In the genomic region with DNA sequence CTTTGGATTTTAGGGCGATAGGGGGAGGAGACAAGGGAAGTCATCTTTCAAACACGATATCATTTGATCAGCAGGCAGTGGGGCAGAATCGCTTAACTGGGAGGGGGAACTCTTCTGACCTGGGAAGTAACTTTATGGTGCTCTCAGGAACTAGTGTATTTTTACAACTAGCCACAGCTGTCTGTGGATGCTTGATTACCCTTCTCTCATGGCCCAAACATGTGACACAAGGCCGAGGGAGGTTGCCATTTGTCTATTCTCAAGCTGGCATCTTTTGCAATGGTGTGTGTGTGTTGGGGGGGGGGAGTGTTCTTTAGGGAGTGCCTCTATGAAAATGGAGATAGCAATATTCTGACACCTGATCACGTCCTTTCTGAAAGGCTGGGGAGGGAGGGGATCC, we compare ENCODE assay signal across 18 mouse cellular contexts.
"Had no signal": no experiment of that assay in that cellular context is flagged by ENCODE, and none has a peak within 500 bp of the region (broad histone marks: within the 10 kb centered on the region; RNA-seq: fewer than 3 reads in every experiment).

No protein-coding gene starts in this region.

- H3K4me2 ChIP-seq: lung, embryonic 14.5 days; midbrain, embryonic 12.5 days; neural tube, embryonic 13.5 days; neural tube, embryonic 15.5 days had no signal

- H3K9me3 ChIP-seq: midbrain, embryonic 12.5 days; neural tube, embryonic 13.5 days; neural tube, embryonic 15.5 days had no signal

- DNase-seq: lung, embryonic 14.5 days; lung, postnatal 10 days; lung, postnatal 4 days; midbrain, embryonic 14.5 days; retina, postnatal 1 day; right cerebral cortex, adult 18-20 months; right cerebral cortex, postnatal 25 days; right cerebral cortex, postnatal 4 days; spleen, adult 18-20 months; thymus, adult 18-20 months; thymus, postnatal 14 days; thymus, postnatal 36 days had no signal

- H3K4me3 ChIP-seq: midbrain, embryonic 10.5 days; midbrain, embryonic 12.5 days; myocyte; neural tube, embryonic 13.5 days; neural tube, embryonic 15.5 days had no signal

- H3K27me3 ChIP-seq: neural tube, embryonic 13.5 days; neural tube, embryonic 15.5 days had no signal

- ATAC-seq: midbrain, embryonic 16.5 days had no signal

- H3K36me3 ChIP-seq: midbrain, embryonic 10.5 days; midbrain, embryonic 12.5 days; neural tube, embryonic 13.5 days; neural tube, embryonic 15.5 days had no signal

- H3K27ac ChIP-seq: midbrain, embryonic 10.5 days; midbrain, embryonic 12.5 days; neural tube, embryonic 13.5 days; neural tube, embryonic 15.5 days had no signal

- H3K9ac ChIP-seq: lung, embryonic 14.5 days; midbrain, embryonic 12.5 days; neural tube, embryonic 13.5 days; neural tube, embryonic 15.5 days had no signal
